Mouse (Mus musculus) neutrophil, adult 5-6 weeks (primary cell): Measurements from ENCODE around the gene St14. TPM values are rescaled to one million over a fixed set of nuclear protein-coding genes. Genes with fewer than 3 reads are reported as not detected.

ENCODE experiments used
- ATAC-seq: fragments of 151-379, 151-347 bp; 2 replicates; pipeline ENCODE4 v1.8.0; 2017; ENCODE audit warnings: mild to moderate bottlenecking, moderate TSS enrichment; ENCODE audit not compliant: insufficient number of reproducible peaks, poor library complexity, low FRiP score, severe bottlenecking; ENCODE audit errors: extremely low read depth
- total RNA-seq: library from RNA; stranded (forward); fragments of 200-1000 nt; gene quantifications from 2 replicates; pipeline ENCODE4 v1.2.3, GENCODE M21; 2017

St14 gene
- total RNA-seq, 1 experiment from 2014 or later = 9.1 TPM

DNA sequence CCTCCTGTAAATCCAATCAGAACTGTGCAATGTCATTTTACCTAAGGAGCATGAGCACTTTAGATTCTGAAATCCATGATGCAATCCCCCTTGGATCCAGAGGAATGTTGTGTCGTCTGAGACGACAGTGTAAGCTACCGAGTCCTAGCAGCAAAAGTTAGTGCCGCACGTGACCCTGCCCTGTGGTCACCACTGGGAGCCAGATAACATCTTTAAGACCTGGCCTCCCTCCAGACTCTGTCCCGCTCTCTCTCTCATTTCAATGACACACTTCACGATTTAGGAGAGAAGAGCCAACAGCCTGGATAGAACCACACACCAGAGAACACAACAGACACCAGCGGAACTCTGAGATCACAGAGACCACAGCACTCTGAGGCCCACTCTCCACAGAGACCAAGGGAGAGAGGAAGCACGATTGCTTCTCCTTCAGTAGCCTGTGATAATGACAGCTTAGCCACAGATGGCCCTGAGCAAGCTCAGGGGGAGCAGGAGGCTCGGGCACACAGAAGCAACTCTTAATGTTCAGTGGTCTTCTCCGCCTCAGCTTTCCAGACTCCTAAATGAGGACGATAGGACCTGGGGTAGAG is 3.7 kb downstream of the St14 start:
- ATAC-seq = no peak

- no peak for ATAC-seq
Measured at GRCm38 (mm10) chr9:31126079-31126478, 5.6 kb downstream of the St14 start.

GRCm38 (mm10) chr9:31122464-31123030 is 9.1 kb downstream of the St14 start:
- no peak for ATAC-seq

GRCm38 (mm10) chr9:31120533-31120915 is 11.1 kb downstream of the St14 start:
- no peak for ATAC-seq

DNA sequence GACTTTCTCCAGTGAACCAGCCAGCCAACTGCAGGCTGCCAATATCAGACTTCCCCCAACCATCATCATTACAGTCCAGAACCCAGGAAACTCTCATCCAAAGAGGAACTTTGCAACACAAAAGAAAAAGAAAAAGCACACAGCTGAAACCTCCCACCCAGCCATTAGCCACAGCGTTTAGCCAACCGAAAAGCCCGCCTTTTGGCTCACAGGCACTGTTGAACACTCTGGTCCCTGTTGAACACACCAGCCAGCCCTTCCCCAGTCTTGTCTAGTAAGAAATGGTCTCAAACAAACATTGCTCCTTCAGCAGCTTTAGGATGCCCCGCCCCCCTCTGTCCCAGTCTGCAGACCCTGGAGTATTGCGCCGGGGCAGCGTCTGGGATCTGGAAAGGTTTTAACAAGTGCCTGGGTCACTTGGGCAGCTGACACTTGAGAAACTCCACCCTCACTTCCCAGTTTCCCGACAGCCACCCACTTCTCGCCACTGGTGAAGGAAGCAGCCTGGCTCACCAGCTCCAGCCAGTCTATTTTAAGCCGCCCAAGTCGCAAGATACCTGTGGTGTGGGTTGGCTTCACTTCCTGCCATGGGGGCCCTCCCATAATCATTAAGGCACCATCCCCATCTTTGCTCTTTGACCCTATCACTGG is 11.6 kb downstream of the St14 start:
- ATAC-seq = no peak

DNA sequence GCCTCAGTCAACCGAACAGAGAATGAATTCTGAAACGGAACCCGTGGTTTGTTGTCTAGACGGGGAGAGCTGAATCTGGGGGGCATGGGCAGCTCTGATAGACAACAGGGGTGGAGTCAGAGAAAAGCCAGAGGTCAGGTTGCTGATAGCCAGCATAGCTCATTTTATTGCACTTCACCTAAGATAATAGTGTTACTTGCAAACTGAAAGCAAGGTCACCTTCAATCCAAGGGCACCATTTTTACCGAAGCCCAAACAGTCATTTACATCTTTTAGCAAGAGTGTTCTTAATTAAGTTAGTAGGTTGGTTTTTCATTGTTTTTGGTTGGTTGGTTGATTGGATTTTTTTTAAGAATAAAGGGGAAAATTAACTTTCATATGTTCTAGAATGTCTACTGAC is 12.2 kb downstream of the St14 start:
- ATAC-seq = no peak

DNA sequence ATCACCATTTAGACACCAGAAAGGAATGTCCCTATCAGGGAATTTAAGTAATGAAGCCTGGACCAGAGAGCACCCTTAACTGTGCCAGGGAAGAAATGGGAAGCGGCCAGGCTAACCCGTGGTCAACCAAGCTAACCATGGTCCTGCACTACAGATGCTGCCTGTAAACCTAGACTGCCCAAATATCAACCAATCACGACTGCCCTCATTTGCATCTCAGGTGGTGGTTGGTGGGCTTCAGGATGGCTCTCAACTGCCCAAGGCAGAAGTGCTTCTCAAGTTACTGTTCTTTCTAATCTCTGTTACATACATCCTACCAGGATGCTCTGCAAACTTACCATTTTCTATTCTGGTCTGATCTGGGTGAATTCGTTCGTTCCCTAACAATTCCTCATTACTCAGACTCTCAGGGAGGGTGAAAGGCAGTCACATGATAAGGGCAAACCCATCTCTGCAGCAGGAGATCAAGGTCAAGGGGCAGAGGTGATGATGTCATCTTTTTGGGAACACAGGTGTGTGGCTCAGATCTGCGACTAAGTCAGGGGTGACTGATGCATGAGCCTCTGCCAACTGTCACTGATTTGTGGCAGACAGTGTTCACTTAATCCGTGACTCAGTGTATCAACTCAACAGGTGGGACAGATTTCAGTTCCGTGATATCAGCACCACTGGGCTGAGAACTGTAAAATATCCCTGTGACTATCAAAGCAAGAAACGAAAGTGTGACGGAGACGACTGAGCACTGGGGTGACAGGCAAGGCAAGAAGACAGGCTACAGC is 12.9 kb downstream of the St14 start:
- no peak for ATAC-seq

GRCm38 (mm10) chr9:31117488-31117887 is 14.2 kb downstream of the St14 start:
- ATAC-seq = no peak

DNA sequence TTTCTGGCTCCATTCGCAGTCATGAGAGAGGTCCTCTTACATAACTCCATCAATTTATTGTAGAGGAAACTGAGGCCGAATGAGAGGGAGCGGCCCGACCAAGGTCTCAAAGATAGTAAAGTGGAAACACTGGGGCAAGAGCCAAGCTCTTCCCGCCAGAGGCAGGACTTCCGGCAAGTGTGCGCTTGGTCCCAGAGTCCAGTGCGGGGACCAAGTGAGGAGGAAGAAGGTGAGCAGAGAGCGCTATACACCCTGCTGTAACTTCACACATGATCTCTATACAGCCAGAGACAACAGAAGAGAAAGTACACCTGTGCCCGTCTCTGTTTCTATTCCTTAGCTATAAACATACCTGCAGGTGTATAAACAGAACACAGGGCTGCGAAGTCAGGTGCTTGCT is 14.6 kb downstream of the St14 start:
- no peak for ATAC-seq

DNA sequence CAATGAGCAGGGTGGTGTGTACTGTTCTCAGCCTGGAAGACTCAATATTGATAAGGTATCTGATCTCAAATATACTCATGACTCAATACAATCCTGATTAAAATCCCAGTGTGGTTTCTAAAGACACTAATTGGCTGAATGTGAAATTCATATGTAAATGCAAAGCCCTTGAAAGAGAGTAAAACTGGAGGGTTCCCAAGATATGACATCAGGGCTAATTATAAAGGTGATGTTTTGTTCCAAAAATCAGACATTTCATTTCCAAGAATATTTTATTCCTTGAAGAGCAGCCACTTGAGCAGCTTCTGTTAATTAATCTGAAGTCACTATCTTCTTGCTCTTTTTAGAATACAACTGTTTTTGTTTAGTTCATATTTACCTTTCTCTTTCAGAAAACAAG is 16.1 kb downstream of the St14 start:
- no peak for ATAC-seq

- ATAC-seq = no peak
Measured at GRCm38 (mm10) chr9:31108464-31108863, 23.2 kb downstream of the St14 start.

GRCm38 (mm10) chr9:31098118-31098517 is 33.5 kb downstream of the St14 start:
- ATAC-seq = no peak

GRCm38 (mm10) chr9:31097088-31098082 is 34.3 kb downstream of the St14 start:
- no peak for ATAC-seq

DNA sequence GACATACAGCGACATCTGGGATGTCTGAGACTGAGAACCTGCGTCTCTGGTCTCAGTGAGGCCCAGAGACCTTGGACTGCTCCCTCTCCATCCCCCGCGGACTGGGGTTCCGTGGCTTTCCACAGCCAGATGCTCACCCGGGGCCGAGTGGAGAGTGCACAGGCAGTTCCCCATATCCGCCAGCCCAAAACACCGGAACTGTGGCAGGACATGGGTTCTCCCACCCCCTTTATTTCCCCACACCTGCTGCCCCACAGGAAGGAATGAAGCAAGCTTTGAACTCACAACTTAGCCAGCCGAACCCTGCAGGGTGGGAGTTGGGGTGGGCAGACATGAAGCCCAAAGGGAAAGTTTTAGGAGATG is 38.8 kb downstream of the St14 start:
- no peak for ATAC-seq

- no peak for ATAC-seq
Measured at GRCm38 (mm10) chr9:31092111-31092832, 39.4 kb downstream of the St14 start.

DNA sequence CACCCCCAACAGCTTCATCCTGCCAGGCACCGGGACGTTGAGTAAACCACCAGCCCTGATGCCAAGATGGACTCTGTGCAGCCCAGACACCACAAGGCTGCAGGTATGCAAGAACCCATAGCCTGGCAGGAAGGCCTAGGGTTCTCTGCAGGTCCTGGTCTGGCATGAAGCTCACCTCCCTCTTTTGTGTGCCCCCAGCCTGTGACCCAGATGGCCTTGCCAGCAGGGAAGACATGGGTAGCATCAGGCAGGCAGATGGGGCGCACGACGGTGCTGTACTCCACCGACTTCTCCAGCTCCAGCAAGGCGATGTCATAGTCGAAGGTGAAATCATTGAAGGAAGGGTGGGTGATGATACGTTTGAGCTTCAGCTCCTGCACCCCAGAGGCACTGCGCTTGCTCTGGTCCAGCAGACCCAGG is 40.5 kb downstream of the St14 start:
- no peak for ATAC-seq

DNA sequence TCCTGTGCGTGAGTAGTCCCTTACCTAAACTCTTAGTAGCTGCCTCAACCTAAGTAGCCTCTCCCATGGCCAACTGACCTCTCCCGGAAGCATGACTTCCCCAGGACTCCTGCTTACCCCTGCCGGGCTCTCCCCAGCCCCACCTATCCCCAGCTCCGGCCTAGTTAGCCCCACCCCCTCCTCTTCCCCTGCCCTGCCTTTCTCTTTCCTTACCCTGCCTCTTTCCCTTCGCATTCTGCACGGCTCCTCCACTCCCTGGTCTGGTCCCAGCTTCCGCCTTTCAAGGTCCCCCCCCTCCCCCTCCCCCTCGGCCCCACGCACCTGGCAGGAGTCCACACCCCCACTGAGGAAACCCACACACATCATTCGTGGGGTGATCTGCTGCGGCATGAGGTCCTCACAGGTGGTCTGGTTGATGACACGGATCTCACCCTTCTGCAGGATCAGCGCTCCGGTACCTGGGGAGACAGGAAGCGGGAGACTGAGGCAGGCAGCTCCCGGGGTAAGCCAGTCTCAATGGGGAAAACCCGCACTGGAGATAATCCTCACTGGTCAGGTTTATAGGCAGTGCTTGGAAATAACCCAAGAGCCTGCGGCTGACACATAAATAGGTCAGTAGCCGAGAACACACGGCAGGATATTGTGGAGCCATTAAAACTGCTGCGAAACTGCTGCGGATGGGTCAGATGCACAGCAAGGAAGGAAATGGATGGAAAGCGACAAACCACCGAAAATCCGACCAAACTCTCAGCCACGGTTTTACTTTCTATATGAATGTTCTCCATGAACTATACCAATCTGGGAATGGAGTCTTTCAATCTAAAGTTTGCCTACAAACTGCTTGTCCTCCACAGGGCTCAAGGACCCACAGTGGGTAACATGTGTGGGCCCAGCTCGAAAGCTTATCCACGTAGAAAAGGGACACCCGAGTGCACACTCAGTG is 41.3 kb downstream of the St14 start:
- no peak for ATAC-seq
